Mouse (Mus musculus): Measurements from ENCODE around the gene 4930453N24Rik. TPM values are rescaled to one million over a fixed set of nuclear protein-coding genes. Genes with fewer than 3 reads are reported as not detected.

The 4930453N24Rik gene
- total RNA-seq, 2 experiments from 2014 or later, result 30.6 to 31.3 TPM

- no peak for DNase-seq (ENCODE audit: low spot score in 2 of 2)
Observed at GRCm38 (mm10) chr16:64723273-64724057, 47.5 kb downstream of the 4930453N24Rik start.

- no peak for DNase-seq (ENCODE audit: low spot score in 2 of 2)
Observed at GRCm38 (mm10) chr16:64721542-64721941, 49.4 kb downstream of the 4930453N24Rik start.

- DNase-seq (ENCODE audit: low spot score in 2 of 2), result no peak
Observed at GRCm38 (mm10) chr16:64719096-64719495, 51.9 kb downstream of the 4930453N24Rik start.

GRCm38 (mm10) chr16:64717814-64718213, 53.1 kb downstream of the 4930453N24Rik start:
- DNase-seq (ENCODE audit: low spot score in 2 of 2), result no peak

GRCm38 (mm10) chr16:64711816-64712215, 59.1 kb downstream of the 4930453N24Rik start:
- DNase-seq (ENCODE audit: low spot score in 2 of 2), result no peak

Other genes starting within 250 kb of the 4930453N24Rik start
- under 1 TPM in 1 of 2 experiments, not detected in 1; 0.11 TPM for gene Csnka2ip, start 168.8 kb downstream of the 4930453N24Rik start, total RNA-seq (2021)
- gene Zfp654, start 80.5 kb upstream of the 4930453N24Rik start, total RNA-seq (2021), result 10 to 100 TPM; 21.4 to 21.5 TPM
- 100 to 1,000 TPM; 132 TPM for gene Cggbp1, start 80.8 kb upstream of the 4930453N24Rik start, total RNA-seq (2021)